Mouse (Mus musculus) midbrain, embryonic 12.5 days (tissue): ENCODE measurements around the gene Nrg3. TPM values are rescaled to one million over a fixed set of nuclear protein-coding genes. Genes with fewer than 3 reads are reported as not detected.
"Not testable (repeated sequence)": the region's sequence is repeated elsewhere in the genome, so short reads cannot be mapped to it uniquely, and the experiment has no call there.

Source experiments
- ATAC-seq: fragments of 200-750 bp; cut with Nextera tagmentation; 2 replicates; pipeline ENCODE4 v1.8.0; 2017; ENCODE audit warnings: low read depth, moderate TSS enrichment, moderate library complexity; ENCODE audit not compliant: low FRiP score
- H3K27ac ChIP-seq: fragments of 300-500 bp; sonication (generic); replicated peaks from 2 replicates; pipeline ENCODE4 v1.5.1; 2016; ENCODE audit warnings: mild to moderate bottlenecking
- H3K27me3 ChIP-seq: fragments of 300-500 bp; sonication (generic); 2 replicates; pipeline ENCODE4 v1.6.1; 2016; ENCODE audit warnings: mild to moderate bottlenecking
- H3K36me3 ChIP-seq: fragments of 300-500 bp; sonication (generic); 2 replicates; pipeline ENCODE4 v1.6.1; 2016
- H3K4me1 ChIP-seq: fragments of 300-500 bp; sonication (generic); 2 replicates; pipeline ENCODE4 v1.6.1; 2016
- H3K4me2 ChIP-seq: fragments of 300-500 bp; sonication (generic); replicated peaks from 2 replicates; pipeline ENCODE4 v1.6.1; 2016; ENCODE audit warnings: mild to moderate bottlenecking, moderate library complexity
- H3K4me3 ChIP-seq: fragments of 300-500 bp; sonication (generic); 2 replicates; pipeline ENCODE4 v1.5.1; 2016; ENCODE audit warnings: mild to moderate bottlenecking
- H3K9ac ChIP-seq: fragments of 300-500 bp; sonication (generic); replicated peaks from 2 replicates; pipeline ENCODE4 v1.6.1; 2016; ENCODE audit warnings: mild to moderate bottlenecking, moderate library complexity
- H3K9me3 ChIP-seq: fragments of 300-500 bp; sonication (generic); 2 replicates; pipeline ENCODE4 v1.6.1; 2016; ENCODE audit warnings: mild to moderate bottlenecking
- WGBS: fragments of 180-500 bp; shearing (Covaris S2); methylation state at CpG from one replicate; pipeline ENCODE4 v1.1.7; 2016; 5-methylcytosine and 5-hydroxymethylcytosine counted together
- polyA plus RNA-seq: library from polyadenylated mRNA; unstranded; fragments of >200 nt; fragmentation: Nextera tagmentation; extraction: Ambion mirVana; gene quantifications from 2 replicates; pipeline ENCODE4 v1.2.1, GENCODE M21; 2016

The Nrg3 gene
- polyA plus RNA-seq, 1 experiment from 2014 or later: 4.2 TPM

DNA sequence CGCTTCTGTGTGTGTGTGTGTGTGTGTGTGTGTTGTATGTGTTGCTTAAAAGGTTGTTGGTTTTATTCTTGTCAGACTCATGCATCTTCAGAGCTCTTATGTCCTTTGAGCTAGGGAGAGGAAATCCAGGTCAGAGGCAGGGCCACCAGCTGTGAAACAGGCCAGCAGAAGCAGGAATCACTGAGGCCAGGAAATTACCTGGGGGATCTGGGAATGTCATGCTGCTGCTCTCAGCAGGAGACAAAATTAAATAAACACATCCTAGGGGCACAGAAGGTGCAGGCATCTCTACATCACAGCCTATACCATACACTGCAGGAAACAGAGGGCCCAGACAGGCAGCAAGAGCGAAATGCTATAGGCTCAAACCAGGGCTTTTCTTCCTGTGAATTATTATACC, 299.2 kb downstream of the Nrg3 start:
- Histone ChIP-seq H3K27ac (no peak overlapping the region), H3K4me3 (no peak overlapping the region), H3K4me2 (no peak overlapping the region), H3K36me3 (no peaks in the 10 kb centered on the region), H3K27me3 (no peaks in the 10 kb centered on the region), H3K9ac (no peak overlapping the region), H3K4me1 (no peaks in the 10 kb centered on the region), H3K9me3 (no peaks in the 10 kb centered on the region)
- WGBS: 74% methylated on average over 2 of the region's 2 CpGs
- ATAC-seq: no peak

DNA sequence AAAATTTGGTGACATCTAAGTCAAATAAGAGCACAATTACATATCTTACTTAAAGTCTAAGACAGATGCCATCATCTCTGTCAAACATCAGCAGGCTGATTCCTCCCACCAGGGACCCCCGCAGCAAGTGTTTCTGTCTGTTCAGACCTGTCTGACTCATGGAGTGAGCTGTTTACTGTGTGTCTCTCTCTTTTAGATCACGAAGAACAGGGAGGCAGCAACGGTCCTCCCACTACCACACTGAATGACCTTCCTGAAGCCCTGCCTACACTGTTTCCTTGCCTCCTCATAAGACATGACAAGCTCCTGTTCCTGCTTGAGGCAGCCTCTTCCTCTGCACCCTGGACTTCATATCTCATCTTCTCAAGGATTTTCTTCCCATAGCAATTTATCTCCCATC, 312.7 kb downstream of the Nrg3 start:
- no peaks in the 10 kb centered on the region for H3K36me3 ChIP-seq
- 79% methylated on average over 3 of the region's 3 CpGs for WGBS
- no peak overlapping the region for H3K4me3 ChIP-seq
- no peak overlapping the region for H3K9ac ChIP-seq
- ATAC-seq: no peak
- H3K4me1 ChIP-seq: no peaks in the 10 kb centered on the region
- H3K27ac ChIP-seq: no peak overlapping the region
- H3K4me2 ChIP-seq: no peak overlapping the region
- no peaks in the 10 kb centered on the region for H3K9me3 ChIP-seq
- H3K27me3 ChIP-seq: no peaks in the 10 kb centered on the region

DNA sequence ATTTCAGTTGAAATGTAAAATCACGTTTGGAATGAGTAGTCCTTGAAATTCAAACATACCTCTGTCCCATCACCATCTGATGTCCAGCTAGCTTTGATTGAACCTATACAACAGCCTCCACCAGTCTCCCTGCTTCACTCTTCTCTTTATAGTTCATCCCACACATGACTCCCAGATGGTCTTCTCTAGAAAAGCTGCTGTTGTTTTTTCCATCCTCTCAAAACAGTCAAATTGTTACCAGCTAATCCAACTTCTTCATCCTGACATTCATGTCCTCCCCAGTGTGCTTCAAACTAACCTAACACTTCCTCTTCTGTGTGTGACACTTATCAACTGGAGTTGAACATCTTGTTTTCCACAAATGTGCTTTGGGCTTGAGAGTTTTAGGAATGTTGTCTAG, 317.4 kb downstream of the Nrg3 start:
- Histone ChIP-seq H3K9me3 (no peaks in the 10 kb centered on the region), H3K36me3 (no peaks in the 10 kb centered on the region), H3K27me3 (no peaks in the 10 kb centered on the region), H3K27ac (no peak overlapping the region), H3K4me2 (no peak overlapping the region), H3K4me3 (no peak overlapping the region), H3K9ac (no peak overlapping the region), H3K4me1 (no peaks in the 10 kb centered on the region)
- 58% methylated on average over 1 of the region's 1 CpGs for WGBS
- no peak for ATAC-seq

DNA sequence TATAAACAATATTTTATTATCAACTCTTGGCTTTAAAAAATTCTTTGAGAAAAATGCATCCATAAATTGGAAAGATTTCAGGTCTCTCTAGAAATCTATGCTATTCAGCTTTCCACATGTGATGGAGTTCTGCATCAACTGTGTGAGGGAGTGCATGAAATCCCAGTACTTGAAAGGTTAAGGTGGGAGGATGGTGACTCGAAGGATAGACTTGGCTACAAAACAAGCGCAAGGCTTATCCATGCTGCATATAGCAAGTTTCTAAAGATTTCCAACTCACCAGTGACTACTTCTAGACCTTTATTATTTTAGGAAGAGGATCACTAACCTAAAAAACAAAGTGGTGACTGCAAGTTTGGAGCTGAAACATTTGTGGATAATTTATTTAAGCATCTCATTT, 343.1 kb downstream of the Nrg3 start:
- no peaks in the 10 kb centered on the region for H3K4me1 ChIP-seq
- H3K9me3 ChIP-seq: no peaks in the 10 kb centered on the region
- H3K4me2 ChIP-seq: no peak overlapping the region
- no peak overlapping the region for H3K4me3 ChIP-seq
- H3K27ac ChIP-seq: no peak overlapping the region
- WGBS: 94% methylated on average over 2 of the region's 2 CpGs
- no peaks in the 10 kb centered on the region for H3K27me3 ChIP-seq
- H3K9ac ChIP-seq: no peak overlapping the region
- H3K36me3 ChIP-seq: no peaks in the 10 kb centered on the region
- no peak for ATAC-seq

DNA sequence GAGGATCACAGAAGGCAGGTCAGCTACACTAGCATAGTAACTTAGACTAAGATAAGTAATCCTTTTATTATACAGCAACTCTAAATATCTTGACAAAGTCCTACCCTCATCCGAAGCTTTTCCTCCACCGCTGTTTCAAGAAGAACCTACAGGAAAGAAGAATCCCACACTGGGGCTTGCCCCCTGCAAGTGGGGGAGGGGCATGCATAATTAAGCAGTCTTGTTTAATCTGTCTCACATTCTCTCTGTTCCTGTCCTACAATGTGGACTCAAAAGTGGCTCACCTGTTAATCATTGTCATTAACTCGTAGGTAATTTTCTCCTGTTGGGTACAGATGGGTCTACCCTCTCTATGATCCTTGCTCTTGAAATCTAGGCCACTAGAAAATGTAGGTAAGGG, 354.9 kb downstream of the Nrg3 start:
- no peak overlapping the region for H3K4me3 ChIP-seq
- WGBS: 58% methylated on average over 3 of the region's 3 CpGs
- H3K36me3 ChIP-seq: no peaks in the 10 kb centered on the region
- H3K27me3 ChIP-seq: no peaks in the 10 kb centered on the region
- H3K9ac ChIP-seq: no peak overlapping the region
- ATAC-seq: no peak
- H3K4me1 ChIP-seq: no peaks in the 10 kb centered on the region
- no peaks in the 10 kb centered on the region for H3K9me3 ChIP-seq
- H3K4me2 ChIP-seq: no peak overlapping the region
- H3K27ac ChIP-seq: no peak overlapping the region

DNA sequence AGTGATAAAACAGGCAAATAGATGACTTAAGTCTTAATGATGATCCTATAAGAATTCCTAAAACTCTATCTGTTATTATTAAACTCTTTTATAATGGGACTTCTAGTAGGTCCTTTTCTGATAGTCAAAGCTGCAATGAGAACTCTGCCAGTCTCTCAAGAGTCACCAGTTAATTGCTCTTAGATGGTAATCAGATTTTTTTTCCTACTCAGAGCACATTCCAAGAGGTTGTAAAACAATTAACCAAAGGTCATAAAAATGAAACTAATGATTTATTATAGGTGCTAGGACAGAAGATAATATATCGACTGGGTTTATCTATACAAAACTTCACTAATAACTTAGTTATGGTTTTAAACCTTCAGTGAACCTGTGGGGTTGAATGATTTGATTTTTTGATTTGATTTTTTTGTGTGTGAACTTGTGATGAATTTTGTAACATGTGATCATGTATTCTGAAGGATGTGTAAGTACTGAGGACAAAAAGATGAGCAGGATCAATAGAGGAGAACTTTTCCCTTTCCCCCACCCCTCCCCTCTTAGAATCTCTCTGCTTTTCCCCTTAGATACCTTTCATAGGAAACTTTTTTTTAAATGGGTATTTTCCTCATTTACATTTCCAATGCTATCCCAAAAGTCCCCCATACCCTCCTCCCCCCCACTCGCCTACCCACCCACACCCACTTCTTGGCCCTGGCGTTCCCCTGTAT, 356.2 kb downstream of the Nrg3 start:
- not testable (repeated sequence) for H3K4me2 ChIP-seq, H3K4me3 ChIP-seq, ATAC-seq, H3K9me3 ChIP-seq, H3K4me1 ChIP-seq, H3K27me3 ChIP-seq, H3K36me3 ChIP-seq, H3K27ac ChIP-seq, H3K9ac ChIP-seq
- WGBS: 93% methylated on average over 3 of the region's 3 CpGs

DNA sequence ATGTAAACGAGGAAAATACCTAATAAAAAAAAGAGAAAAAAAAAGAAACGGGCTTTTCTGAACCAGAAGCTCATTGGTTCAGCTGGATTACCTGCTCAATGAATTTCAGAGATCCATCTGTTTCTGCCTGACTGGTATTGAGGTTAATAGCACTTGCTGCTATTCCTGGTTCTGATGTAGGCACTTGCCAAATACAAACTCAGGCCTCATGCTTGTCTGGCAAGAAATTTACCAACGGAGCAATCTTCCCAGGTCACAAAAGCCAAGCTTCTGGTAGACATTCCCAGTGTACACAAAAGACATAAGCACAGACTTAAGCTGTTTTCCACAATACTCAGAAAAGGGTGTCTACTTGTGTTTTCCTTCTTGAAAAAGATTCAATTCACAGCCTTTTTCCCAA, 363.3 kb downstream of the Nrg3 start:
- 77% methylated on average over 3 of the region's 3 CpGs for WGBS

DNA sequence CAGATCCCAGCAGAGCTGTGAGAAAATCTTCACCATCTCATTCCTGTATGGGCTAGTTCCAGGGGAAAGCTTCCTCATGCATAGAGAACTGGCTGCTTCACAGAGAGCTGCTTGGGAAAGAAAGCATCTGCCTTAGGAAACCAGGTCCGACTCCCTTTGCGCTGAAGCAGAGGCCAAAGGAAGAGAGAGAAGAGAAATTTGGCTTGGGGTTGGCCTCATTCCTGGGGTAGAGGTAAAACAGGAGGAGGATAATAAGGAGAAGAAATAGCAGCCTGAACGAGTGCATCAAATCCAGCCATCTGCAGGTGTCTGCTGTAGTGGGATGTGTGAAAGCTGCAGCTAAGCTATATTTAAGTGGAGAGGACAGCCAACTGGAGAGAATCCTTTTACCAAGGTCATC, 366.1 kb downstream of the Nrg3 start:
- WGBS: 88% methylated on average over 3 of the region's 3 CpGs
- Histone ChIP-seq H3K27ac (no peak overlapping the region), H3K4me3 (no peak overlapping the region), H3K36me3 (no peaks in the 10 kb centered on the region), H3K9me3 (no peaks in the 10 kb centered on the region), H3K27me3 (no peaks in the 10 kb centered on the region), H3K4me2 (no peak overlapping the region), H3K9ac (no peak overlapping the region), H3K4me1 (no peaks in the 10 kb centered on the region)
- ATAC-seq: no peak

More for the DNA sequence above, 363.3 kb downstream of the Nrg3 start:
- Histone ChIP-seq H3K4me2 (no peak overlapping the region), H3K4me3 (no peak overlapping the region), H3K4me1 (0 out of 2 replicates have a peak, but pooled peaks cover 2% of the 10 kb centered on the region), H3K36me3 (no peaks in the 10 kb centered on the region), H3K27me3 (no peaks in the 10 kb centered on the region), H3K9ac (no peak overlapping the region), H3K27ac (no peak overlapping the region), H3K9me3 (no peaks in the 10 kb centered on the region)
- ATAC-seq: no peak

DNA sequence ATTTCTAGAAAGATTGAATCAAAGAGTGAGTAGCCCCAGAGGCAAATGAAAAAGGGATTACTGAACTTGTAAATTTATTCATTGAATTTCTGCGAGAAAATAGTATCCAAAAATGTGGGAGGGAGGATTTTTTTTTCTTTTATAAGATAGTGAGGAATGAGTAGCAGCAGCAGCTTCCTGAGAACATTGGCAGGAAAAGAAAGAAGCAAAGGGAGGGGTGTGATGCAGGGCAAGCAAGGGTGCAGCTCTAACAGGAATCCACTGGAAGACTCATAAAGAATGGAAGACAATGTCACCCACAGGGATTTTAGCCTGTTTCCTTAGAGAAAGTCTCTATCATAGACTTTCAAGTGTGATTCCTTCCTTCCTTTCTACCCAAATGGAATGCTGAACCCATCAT, 377.7 kb downstream of the Nrg3 start:
- WGBS: 61% methylated on average over 1 of the region's 1 CpGs
- Histone ChIP-seq H3K36me3 (no peaks in the 10 kb centered on the region), H3K27me3 (no peaks in the 10 kb centered on the region), H3K9me3 (no peaks in the 10 kb centered on the region), H3K27ac (no peak overlapping the region), H3K9ac (no peak overlapping the region), H3K4me3 (no peak overlapping the region), H3K4me1 (no peaks in the 10 kb centered on the region), H3K4me2 (no peak overlapping the region)
- no peak for ATAC-seq

DNA sequence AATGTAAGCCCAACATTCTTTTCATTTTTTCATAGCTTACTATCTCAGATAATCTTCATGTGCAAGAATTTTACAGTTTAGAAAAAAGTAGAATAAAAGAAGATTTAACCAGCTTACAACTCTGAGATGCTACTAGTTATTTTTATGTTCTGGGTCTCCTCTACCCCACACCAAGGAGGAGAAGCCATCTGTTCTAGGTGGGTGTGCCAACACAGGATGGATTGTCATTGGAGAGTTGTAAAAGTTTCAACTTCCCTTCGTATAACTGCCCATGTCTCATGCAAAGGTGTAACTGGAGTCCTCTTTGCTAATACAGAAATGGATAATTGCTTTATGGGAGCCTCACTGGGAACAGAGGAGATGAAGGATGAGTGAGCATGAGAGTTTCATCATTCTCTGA, 393.4 kb downstream of the Nrg3 start:
- no peaks in the 10 kb centered on the region for H3K4me1 ChIP-seq
- H3K27me3 ChIP-seq: no peaks in the 10 kb centered on the region
- H3K27ac ChIP-seq: no peak overlapping the region
- H3K4me3 ChIP-seq: no peak overlapping the region
- ATAC-seq: no peak
- WGBS: 88% methylated on average over 1 of the region's 1 CpGs
- no peak overlapping the region for H3K4me2 ChIP-seq
- no peaks in the 10 kb centered on the region for H3K36me3 ChIP-seq
- no peaks in the 10 kb centered on the region for H3K9me3 ChIP-seq
- H3K9ac ChIP-seq: no peak overlapping the region

DNA sequence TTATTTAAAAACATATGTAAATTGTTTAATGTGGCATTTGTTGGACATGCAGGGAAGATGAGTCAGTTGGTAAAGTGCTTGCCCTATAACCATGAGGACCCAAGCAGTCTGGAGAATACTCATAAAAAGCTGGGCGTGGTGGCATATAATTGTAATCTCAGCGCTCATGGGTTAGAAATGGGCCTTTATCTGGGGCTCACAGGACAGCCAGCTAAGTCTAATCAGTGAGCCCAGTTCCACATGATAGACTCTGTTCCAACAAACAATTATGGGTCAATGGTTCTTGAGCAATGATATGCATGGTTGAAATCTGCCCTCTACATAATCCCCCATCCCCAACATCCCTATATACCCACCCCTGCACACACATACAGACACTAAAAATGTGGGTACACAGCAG, 421.3 kb downstream of the Nrg3 start:
- H3K9ac ChIP-seq: no peak overlapping the region
- H3K4me1 ChIP-seq: no peaks in the 10 kb centered on the region
- H3K36me3 ChIP-seq: no peaks in the 10 kb centered on the region
- no peaks in the 10 kb centered on the region for H3K9me3 ChIP-seq
- no peak for ATAC-seq
- no peak overlapping the region for H3K4me3 ChIP-seq
- 92% methylated on average over 2 of the region's 2 CpGs for WGBS
- H3K27me3 ChIP-seq: no peaks in the 10 kb centered on the region
- H3K4me2 ChIP-seq: no peak overlapping the region
- no peak overlapping the region for H3K27ac ChIP-seq

DNA sequence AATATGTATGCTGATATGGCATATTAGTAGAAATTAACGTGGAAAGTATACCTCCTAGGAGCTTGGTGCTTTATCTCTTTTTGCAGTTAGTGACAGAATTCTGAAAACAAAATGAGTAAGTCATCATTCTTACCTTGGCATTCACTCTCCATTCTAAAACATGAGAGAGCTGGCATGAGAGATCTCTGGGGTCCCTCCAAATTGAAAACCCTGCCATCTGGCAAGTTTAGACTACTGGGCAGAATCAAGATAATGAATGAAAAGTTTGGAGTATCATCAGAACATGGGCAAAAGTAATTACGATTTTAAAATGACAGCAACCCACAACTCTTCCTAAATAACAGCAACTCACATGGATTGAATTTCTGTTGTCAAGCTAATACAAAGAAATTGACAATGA, 423.9 kb downstream of the Nrg3 start:
- WGBS: 76% methylated on average over 2 of the region's 2 CpGs
- no peaks in the 10 kb centered on the region for H3K9me3 ChIP-seq
- no peak overlapping the region for H3K9ac ChIP-seq
- no peaks in the 10 kb centered on the region for H3K27me3 ChIP-seq
- H3K27ac ChIP-seq: no peak overlapping the region
- ATAC-seq: no peak
- no peaks in the 10 kb centered on the region for H3K4me1 ChIP-seq
- no peak overlapping the region for H3K4me2 ChIP-seq
- H3K4me3 ChIP-seq: no peak overlapping the region
- H3K36me3 ChIP-seq: no peaks in the 10 kb centered on the region

DNA sequence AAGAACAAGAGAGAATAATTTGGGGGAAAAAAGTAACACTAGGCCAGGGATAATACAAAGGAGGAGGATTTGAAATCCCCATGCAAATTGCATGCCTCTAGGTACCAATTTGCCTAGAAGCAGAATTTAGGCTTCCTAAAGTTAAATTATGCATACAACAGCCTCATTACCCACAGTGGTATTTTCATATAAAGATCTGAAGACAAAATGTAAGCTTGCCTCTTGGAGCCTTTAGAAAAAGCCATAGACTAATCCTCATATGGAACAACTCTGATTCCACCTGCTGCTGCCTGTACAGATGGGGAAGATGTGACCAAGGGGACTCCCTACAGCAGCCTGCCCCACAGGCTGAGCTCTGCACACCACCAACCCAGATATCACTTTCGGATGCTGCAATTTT, 428.6 kb downstream of the Nrg3 start:
- H3K4me3 ChIP-seq: no peak overlapping the region
- H3K9me3 ChIP-seq: no peaks in the 10 kb centered on the region
- H3K27me3 ChIP-seq: no peaks in the 10 kb centered on the region
- no peak overlapping the region for H3K27ac ChIP-seq
- H3K9ac ChIP-seq: no peak overlapping the region
- H3K4me1 ChIP-seq: no peaks in the 10 kb centered on the region
- 88% methylated on average over 1 of the region's 1 CpGs for WGBS
- no peak overlapping the region for H3K4me2 ChIP-seq
- ATAC-seq: no peak
- H3K36me3 ChIP-seq: no peaks in the 10 kb centered on the region
